Mouse (Mus musculus) hindbrain, embryonic 12.5 days (tissue): ENCODE measurements around the gene Krtap4-8. TPM values are rescaled to one million over a fixed set of nuclear protein-coding genes. Genes with fewer than 3 reads are reported as not detected.

Experiments used
- polyA plus RNA-seq: library from polyadenylated mRNA; unstranded; fragments of >200 nt; fragmentation: Nextera tagmentation; extraction: Ambion mirVana; gene quantifications from 2 replicates; pipeline ENCODE4 v1.2.1, GENCODE M21; 2016

Krtap4-8 gene
- polyA plus RNA-seq, 1 experiment from 2014 or later, result not detected

Other genes with a start within 250 kb of the Krtap4-8 start
- not detected in 2 replicates for gene Krt40, start 237.5 kb downstream of the Krtap4-8 start, polyA plus RNA-seq
- not detected in 2 replicates for gene Krtap3-3, start 229.8 kb downstream of the Krtap4-8 start, polyA plus RNA-seq
- not detected in 2 replicates for gene Krtap3-2, start 223.9 kb downstream of the Krtap4-8 start, polyA plus RNA-seq
- not detected in 2 replicates for gene Gm11939, start 221.2 kb downstream of the Krtap4-8 start, polyA plus RNA-seq
- not detected in 2 replicates for gene Krtap3-1, start 214.1 kb downstream of the Krtap4-8 start, polyA plus RNA-seq
- gene Krtap1-5, start 199.7 kb downstream of the Krtap4-8 start, polyA plus RNA-seq, result not detected in 2 replicates
- gene Krtap1-4, start 197.1 kb downstream of the Krtap4-8 start, polyA plus RNA-seq, result not detected in 2 replicates
- gene Krtap1-3, start 189.4 kb downstream of the Krtap4-8 start, polyA plus RNA-seq, result not detected in 2 replicates
- gene Krtap9-3, start 182.6 kb downstream of the Krtap4-8 start, polyA plus RNA-seq, result not detected in 2 replicates
- gene Gm11938, start 177.4 kb downstream of the Krtap4-8 start, polyA plus RNA-seq, result not detected in 2 replicates
- not detected in 2 replicates for gene Gm11937, start 170.5 kb downstream of the Krtap4-8 start, polyA plus RNA-seq
- not detected in 2 replicates for gene Krtap2-4, start 165.9 kb downstream of the Krtap4-8 start, polyA plus RNA-seq
- not detected in 2 replicates for gene Gm11562, start 160.3 kb downstream of the Krtap4-8 start, polyA plus RNA-seq
- gene Krtap4-1, start 152.5 kb downstream of the Krtap4-8 start, polyA plus RNA-seq, result not detected in 2 replicates
- not detected in 2 replicates for gene Krtap4-2, start 145.6 kb downstream of the Krtap4-8 start, polyA plus RNA-seq
- gene Krtap4-7, start 136.6 kb downstream of the Krtap4-8 start, polyA plus RNA-seq, result not detected in 2 replicates
- not detected in 2 replicates for gene Gm11555, start 130.5 kb downstream of the Krtap4-8 start, polyA plus RNA-seq
- gene Gm11563, start 121.7 kb downstream of the Krtap4-8 start, polyA plus RNA-seq, result not detected in 2 replicates
- gene Krtap4-6, start 114.7 kb downstream of the Krtap4-8 start, polyA plus RNA-seq, result not detected in 2 replicates
- gene Gm14190, start 90.0 kb downstream of the Krtap4-8 start, polyA plus RNA-seq, result not detected in 2 replicates
- not detected in 2 replicates for gene Gm14180, start 46.4 kb downstream of the Krtap4-8 start, polyA plus RNA-seq
- gene Gm11595, start 7.8 kb downstream of the Krtap4-8 start, polyA plus RNA-seq, result not detected in 2 replicates
- gene Krtap4-9, start 4.5 kb upstream of the Krtap4-8 start, polyA plus RNA-seq, result not detected in 2 replicates
- not detected in 2 replicates for gene Gm11596, start 12.8 kb upstream of the Krtap4-8 start, polyA plus RNA-seq
- not detected in 2 replicates for gene Gm11569, start 18.2 kb upstream of the Krtap4-8 start, polyA plus RNA-seq
- gene Gm11554, start 23.7 kb upstream of the Krtap4-8 start, polyA plus RNA-seq, result not detected in 2 replicates
- not detected in 2 replicates for gene Krtap4-13, start 29.2 kb upstream of the Krtap4-8 start, polyA plus RNA-seq
- gene Gm11564, start 35.0 kb upstream of the Krtap4-8 start, polyA plus RNA-seq, result not detected in 2 replicates
- not detected in 2 replicates for gene 2300003K06Rik, start 57.4 kb upstream of the Krtap4-8 start, polyA plus RNA-seq
- not detected in 2 replicates for gene Krtap4-16, start 70.9 kb upstream of the Krtap4-8 start, polyA plus RNA-seq
- gene Gm11568, start 77.2 kb upstream of the Krtap4-8 start, polyA plus RNA-seq, result not detected in 2 replicates
- not detected in 2 replicates for gene Gm11559, start 83.8 kb upstream of the Krtap4-8 start, polyA plus RNA-seq
- not detected in 2 replicates for gene Krtap9-1, start 92.7 kb upstream of the Krtap4-8 start, polyA plus RNA-seq
- gene Gm11567, start 98.5 kb upstream of the Krtap4-8 start, polyA plus RNA-seq, result not detected in 2 replicates
- not detected in 2 replicates for gene Krtap31-1, start 127.2 kb upstream of the Krtap4-8 start, polyA plus RNA-seq
- gene Gm11565, start 134.0 kb upstream of the Krtap4-8 start, polyA plus RNA-seq, result not detected in 2 replicates
- gene Krtap31-2, start 155.6 kb upstream of the Krtap4-8 start, polyA plus RNA-seq, result not detected in 2 replicates
- not detected in 2 replicates for gene Krtap9-5, start 167.8 kb upstream of the Krtap4-8 start, polyA plus RNA-seq
- gene Krtap29-1, start 198.3 kb upstream of the Krtap4-8 start, polyA plus RNA-seq, result not detected in 2 replicates
- not detected in 2 replicates for gene Krtap16-1, start 205.9 kb upstream of the Krtap4-8 start, polyA plus RNA-seq
- gene Krtap17-1, start 213.3 kb upstream of the Krtap4-8 start, polyA plus RNA-seq, result not detected in 2 replicates
- not detected in 2 replicates for gene Krt33a, start 235.5 kb upstream of the Krtap4-8 start, polyA plus RNA-seq
- gene Krt33b, start 249.2 kb upstream of the Krtap4-8 start, polyA plus RNA-seq, result 0.14 TPM in 1 of 2 replicates, not detected in the other